Mouse (Mus musculus) gastrocnemius, adult 18-20 months (tissue): ENCODE data around the gene Bckdk. TPM values are rescaled to one million over a fixed set of nuclear protein-coding genes. Genes with fewer than 3 reads are reported as not detected.

ENCODE experiments used
- DNase-seq: peaks from one replicate; pipeline ENCODE4 v3.0.0; 2021; ENCODE audit warnings: low spot score
- long read RNA-seq, 2 experiments: library from polyadenylated mRNA; stranded (forward); transcript quantifications; one replicate each; pipeline ENCODE4 v2.0.0; 2021
- total RNA-seq, 2 experiments: library from RNA; stranded (reverse); gene quantifications; 2 replicates each; pipeline ENCODE4 v1.2.3; 2021

Bckdk gene
- total RNA-seq: 100 to 1,000 TPM; 169 to 173 TPM
- long read RNA-seq, experiment 1, transcript Bckdk-201 (12 exons, 3,405 nt): major isoform, 333 of 364 reads
- long read RNA-seq, experiment 1, partial matches to known transcripts: 21 of 364 reads
- long read RNA-seq, experiment 1, other reads (novel, unspliced or antisense): 10 of 364 reads
- long read RNA-seq, experiment 2, transcript Bckdk-201 (12 exons, 3,405 nt): major isoform, 258 of 286 reads
- long read RNA-seq, experiment 2, partial matches to known transcripts: 21 of 286 reads
- long read RNA-seq, experiment 2, other reads (novel, unspliced or antisense): 7 of 286 reads

- DNase-seq: peak; percentile 84
Measured at GRCm38 (mm10) chr7:127903971-127904796, at the start of gene Bckdk. TSS of gene Bckdk (plus strand) at chr7:127904082.

DNA sequence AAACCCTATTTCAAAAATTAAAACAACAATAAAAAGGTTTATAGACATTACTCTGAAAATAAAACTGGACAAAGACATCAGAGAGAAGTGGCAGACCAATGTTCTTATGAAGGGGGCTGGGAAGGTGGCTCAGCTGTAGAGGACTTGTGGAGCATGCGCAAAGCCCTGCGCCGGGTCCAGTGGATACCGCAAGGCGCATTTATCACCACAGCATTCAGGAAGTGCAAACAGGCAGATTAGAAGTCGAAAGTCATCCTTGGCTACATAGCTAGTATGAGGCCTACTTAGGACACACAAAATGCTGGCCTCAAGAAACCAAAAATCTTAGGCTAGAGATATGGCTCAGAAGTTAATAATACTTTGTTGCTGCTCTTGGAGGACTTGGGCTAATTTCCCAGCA, 45.6 kb upstream of the Bckdk start:
- DNase-seq: no peak

DNA sequence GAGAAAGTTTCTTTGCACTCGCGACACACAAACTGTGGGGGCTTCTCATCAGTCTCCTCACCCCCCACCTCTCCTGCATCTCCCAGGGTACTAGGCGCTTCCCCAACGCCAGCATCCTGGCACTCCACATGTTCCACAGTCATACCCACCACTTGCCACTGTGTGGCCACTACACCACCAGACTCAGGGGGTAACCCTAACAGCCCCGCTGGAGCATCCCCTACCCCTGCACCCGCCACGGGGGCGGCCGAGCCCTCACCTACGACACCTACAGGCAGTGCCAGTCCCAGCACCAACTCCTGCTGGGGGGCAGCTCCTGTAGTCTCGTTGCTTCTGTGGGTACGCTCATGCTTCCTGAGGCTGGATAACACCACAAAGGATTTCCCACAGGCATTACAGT, 37.4 kb upstream of the Bckdk start:
- no peak for DNase-seq

DNA sequence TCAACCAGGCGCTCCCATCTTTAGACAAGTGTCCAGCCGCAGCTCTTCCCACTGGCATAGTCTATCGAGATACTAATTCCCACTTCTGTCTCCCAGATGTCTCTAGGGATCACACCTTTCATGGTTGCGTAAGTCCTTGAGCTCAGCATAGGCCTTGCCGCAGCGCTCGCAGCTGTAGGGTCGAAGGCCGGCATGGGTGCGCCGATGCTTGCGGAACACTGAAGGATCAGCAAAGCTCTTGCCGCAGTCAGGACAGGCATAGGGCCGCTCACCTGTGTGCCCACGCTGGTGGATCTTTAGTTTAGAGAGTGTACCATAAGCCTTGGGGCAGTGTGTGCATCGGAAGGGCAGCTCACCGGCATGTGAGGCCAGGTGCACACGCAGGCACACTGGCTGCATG, 36.2 kb upstream of the Bckdk start:
- DNase-seq: no peak

DNA sequence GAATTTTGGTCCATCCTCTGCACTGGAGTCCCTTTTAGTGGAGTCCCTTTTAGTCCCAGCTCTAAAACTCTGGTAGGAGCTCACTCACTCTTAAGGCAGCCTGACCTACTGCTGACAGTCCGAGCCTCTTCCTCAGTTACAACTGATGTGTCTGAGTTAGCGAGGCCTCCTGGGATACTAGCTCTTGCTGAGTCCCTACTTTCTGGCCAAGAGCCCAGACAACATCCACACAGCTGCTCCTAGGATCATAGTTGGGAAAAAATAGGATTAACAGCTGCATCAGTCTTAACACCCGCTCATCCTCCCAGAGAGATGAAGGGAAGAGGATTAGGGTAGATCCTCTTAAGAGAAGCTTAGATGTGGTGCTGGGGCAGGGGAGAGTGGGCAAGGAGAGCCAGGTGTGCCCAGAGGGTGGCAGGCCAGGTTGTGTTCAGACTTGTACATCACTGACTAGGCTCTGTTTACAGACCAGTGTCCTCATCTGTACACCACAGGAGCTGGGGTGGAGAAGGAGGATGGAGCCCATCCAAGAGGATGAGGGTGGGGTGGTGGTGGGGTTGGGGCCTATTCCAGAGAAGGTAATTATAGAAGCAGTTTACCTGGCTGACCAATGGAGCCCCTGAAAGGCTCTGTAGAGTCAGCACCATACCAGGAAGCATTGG, 34.6 kb upstream of the Bckdk start:
- peak; percentile 59 for DNase-seq

GRCm38 (mm10) chr7:127870136-127870821, 33.6 kb upstream of the Bckdk start:
- DNase-seq: no peak

DNA sequence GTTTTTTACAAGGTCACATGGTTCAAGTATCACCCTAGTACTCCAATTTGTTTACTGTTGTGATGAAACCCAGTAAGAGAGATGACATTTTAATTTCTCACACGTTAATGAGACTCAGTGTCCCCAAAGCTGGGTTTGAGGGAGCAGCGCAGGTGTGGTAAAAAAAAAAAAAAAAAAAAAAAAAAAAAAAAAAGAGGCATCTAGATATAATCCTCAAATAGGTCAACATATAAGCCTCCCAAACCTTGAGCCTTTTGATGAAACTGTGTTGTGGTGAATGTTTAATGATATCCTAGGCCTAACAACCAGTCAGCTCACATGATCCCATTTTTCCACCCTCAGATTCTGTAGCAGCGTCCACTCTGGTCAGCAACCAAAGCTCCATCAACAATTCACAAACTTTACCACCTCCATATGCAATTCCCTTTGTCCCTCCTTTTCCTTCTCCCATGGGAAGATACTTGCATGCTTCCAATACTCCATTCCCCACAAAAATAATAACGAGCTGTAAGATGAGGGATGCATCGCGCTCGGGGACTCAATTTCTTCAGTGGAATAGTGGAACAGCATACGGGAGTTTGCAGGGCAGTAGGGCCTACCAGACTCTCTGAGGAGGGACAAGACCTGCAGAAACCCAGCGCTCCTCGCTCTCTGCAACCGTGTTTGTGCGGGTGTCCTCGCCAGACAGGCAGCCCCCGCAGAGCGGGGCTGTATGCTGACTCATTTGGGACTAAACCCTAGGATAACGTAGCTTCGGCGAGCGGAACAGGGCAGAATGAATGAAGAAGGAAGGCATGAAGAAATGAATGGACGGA, 28.9 kb upstream of the Bckdk start:
- DNase-seq: no peak

DNA sequence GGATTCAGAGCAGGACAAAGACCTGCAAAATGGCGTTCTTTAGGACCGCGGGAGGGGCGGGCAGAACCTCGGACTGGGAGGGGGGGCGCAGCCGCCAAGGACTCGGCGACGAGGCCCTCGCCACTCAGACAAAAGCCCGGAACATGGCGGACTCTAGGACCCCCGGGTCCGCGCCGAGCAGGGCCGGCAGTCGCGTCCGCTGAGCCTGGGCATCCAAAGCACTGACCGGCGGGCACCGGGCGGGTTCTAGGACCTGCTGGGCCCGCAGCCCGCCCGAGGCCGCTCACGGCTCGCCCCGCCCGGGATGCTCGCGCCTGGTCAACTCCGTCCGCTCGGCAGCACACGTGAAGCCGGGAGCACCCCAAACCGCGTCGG, 28.3 kb upstream of the Bckdk start:
- peak; percentile 90 for DNase-seq

DNA sequence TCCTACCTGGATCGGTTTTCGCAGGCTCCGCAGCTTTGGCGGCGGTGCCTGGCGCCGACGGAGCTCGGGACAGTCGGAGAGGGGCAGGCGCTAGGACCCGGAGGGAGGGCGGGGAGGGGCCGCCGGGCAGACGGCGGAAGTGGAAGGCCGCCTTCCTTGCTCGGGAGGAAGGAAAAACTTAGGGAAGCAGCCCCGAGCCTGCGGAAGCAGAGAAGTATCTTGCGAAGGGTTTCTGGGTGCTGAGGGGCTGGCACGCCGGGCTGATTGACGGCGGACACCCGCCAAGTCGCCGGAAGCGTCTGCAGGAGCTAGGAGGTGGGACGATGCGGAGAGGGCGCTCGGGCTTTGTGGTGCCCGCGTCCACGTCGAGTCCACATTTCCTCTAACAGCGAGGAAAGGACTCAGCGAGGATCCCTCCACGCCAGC, 27.8 kb upstream of the Bckdk start, which contains the start of gene Zfp646:
TSS of gene Zfp646 (plus strand) at position 181 of the 426 bp plus-strand sequence.
- DNase-seq: peak; percentile 66

DNA sequence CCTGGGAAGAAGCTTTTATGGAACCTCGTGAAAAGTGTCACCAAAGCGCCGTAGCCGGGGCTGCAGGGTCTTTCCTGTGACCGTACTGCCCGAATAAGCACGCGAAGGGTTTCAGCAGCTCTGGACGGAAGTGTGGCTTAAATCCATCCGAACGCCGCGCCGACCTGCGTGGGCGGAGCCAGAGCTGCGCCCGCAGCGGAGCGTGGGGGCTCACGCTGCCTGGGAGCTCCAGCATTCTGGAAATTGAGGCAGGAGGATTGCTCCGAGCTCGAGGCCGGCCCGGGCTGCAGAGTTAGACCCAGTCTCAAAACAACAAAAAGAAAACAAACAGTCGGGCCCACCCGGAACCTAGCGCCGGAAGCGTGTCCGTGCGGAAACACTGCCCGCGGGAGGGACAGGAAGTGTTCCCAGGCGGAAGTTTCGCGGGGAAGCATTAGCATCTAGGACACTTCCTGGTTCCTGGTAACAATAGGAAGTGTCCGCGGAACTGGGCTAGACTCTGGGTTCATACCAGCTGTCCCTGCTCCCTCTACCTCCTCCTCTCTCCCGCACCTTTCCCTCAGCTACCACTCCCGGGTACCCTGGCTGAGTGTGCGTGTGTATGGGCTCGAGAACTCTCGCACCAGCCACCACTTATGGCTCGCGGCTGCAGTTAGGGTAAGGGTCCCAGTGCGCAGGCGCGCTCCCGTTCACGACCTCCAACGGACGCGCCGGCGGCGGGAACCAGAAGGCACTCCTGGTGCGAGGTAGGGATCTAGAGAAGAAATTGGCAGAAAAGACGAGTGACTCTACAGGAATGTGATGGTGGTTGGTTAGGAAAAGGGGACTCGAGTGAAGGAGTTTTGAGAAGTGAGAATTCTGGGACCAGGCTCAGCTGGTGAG, 27.2 kb upstream of the Bckdk start, which contains the start of gene Zfp668:
TSS of gene Zfp668 (minus strand) at position 362 of the 882 bp plus-strand sequence.
- DNase-seq: peak; percentile 92

GRCm38 (mm10) chr7:127879301-127879700, 24.6 kb upstream of the Bckdk start:
- DNase-seq: no peak

- no peak for DNase-seq
Measured at GRCm38 (mm10) chr7:127880431-127880830, 23.5 kb upstream of the Bckdk start.

DNA sequence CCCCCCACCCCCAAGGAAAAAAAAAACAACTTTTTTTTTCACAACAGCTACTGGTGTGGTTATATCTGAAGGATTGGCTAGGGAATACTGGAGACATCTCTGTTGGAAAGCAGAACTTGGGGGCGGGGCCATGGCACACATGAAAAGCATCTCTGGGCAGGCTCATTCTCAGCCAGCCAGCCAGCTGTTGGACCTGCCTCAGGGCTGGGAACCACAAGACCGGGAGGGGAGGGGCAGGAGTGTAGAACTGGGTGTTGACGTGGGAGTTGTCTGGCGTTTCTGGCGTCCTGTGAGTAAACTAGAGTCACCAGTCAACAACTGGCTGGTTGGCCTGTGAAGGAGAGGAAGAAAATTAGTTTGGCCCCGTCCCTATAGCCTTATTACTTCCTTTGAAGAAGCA, 17.9 kb upstream of the Bckdk start:
- peak; percentile 76 for DNase-seq

- DNase-seq: no peak
Measured at GRCm38 (mm10) chr7:127886551-127886950, 17.3 kb upstream of the Bckdk start.

DNA sequence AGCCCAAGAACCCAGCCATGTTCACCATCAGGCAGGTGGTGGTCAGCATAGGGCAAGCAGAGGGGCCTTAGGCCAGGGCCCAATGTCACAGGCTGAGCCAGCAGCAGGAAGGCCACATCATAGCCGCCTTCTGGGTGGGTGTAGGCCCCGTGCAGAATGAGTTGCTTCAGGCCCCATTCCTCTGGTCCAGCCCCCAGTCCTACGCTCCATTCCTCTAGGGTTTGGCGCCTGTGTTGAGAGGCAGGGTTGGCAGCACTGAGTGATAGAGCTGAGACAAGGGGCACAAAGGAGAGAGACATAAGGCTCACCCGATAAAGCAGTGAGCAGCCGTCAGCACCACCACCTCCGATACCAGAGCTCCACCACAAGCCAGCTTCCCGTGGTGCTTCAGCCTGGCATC, 16.7 kb upstream of the Bckdk start:
- no peak for DNase-seq

- DNase-seq: no peak
Measured at GRCm38 (mm10) chr7:127887781-127888180, 16.1 kb upstream of the Bckdk start.

- DNase-seq: no peak
Measured at GRCm38 (mm10) chr7:127888821-127889220, 15.1 kb upstream of the Bckdk start.

GRCm38 (mm10) chr7:127890798-127891197, 13.1 kb upstream of the Bckdk start, which contains the start of gene Prss53:
TSS of gene Prss53 (minus strand) at chr7:127890970.
- DNase-seq: no peak

GRCm38 (mm10) chr7:127894480-127894879, 9.4 kb upstream of the Bckdk start:
- no peak for DNase-seq

- DNase-seq: peak; percentile 97
Measured at GRCm38 (mm10) chr7:127895442-127895841, 8.4 kb upstream of the Bckdk start, which contains the start of the genes Gm21974 and Vkorc1. TSS of gene Gm21974 (minus strand) at chr7:127895454. TSS of gene Vkorc1 (minus strand) at chr7:127895617.
